Mouse (Mus musculus): ENCODE measurements at regions not wholly inside any gene's neighbourhood (a gene's known extent, or its start where the extent isn't known, plus 50 kb on each side); places are given as distances from the start of the nearest gene placed in this dataset.

DNA sequence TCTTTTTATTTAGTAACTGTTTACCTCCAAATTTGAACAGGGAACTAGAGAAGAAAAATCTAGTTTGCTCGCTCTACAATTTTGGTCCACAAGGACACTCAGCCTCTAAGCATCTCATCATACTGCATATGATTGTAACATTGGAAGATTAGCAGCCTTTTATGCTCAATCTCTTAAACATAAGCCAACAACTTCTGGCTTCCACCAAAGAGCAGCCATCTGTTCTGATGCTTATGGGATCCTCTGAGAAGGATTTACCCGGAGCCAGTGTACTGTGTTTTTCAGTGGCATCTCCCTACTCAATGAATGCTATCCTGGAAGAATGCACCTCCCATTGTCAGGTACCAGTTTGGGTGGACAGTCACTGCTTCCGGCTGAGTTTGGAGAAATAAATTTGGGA lies 267.0 kb upstream of the Tmem132c start:
- no peak for DNase-seq (ENCODE audit: extremely low read depth)
- TF ChIP-seq ZNF384 (IDR thresholded peaks at IDR 0.05; ENCODE audit: low read depth, low read length) (no peak), ELF1 (IDR thresholded peaks at IDR 0.05; ENCODE audit: low read depth, low read length) (no peak), MAZ (IDR thresholded peaks at IDR 0.05; ENCODE audit: low read depth, low read length) (no peak), MAX (IDR thresholded peaks at IDR 0.05; ENCODE audit: low read length) (no peak), ZMIZ1 (IDR thresholded peaks at IDR 0.05; ENCODE audit: low read depth, low read length) (no peak), NRF1 (IDR thresholded peaks at IDR 0.05; ENCODE audit: low read depth, low read length) (no peak), POLR2AphosphoS2 (IDR thresholded peaks at IDR 0.05; ENCODE audit: low read depth, low read length) (no peak), NELFE (IDR thresholded peaks at IDR 0.05; ENCODE audit: low read depth, low read length) (no peak), CHD2 (IDR thresholded peaks at IDR 0.05; ENCODE audit: low read length) (no peak), KAT2A (IDR thresholded peaks at IDR 0.05; ENCODE audit: insufficient replicate concordance, low read length) (no peak), PAX5 (IDR thresholded peaks at IDR 0.05; ENCODE audit: low read length) (no peak), POLR2A (IDR thresholded peaks at IDR 0.05; ENCODE audit: low read depth, low read length) (no peak), TBP (conservative IDR thresholded peaks at IDR 0.05; ENCODE audit: low read depth, low read length) (no peak), ZC3H11A (IDR thresholded peaks at IDR 0.05; ENCODE audit: low read depth, low read length) (no peak), BHLHE40 (IDR thresholded peaks at IDR 0.05; ENCODE audit: low read depth, low read length) (no peak), TCF12 (IDR thresholded peaks at IDR 0.05; ENCODE audit: low read depth, low read length) (no peak), IRF4 (IDR thresholded peaks at IDR 0.05; ENCODE audit: low read depth, low read length) (no peak), SIN3A (IDR thresholded peaks at IDR 0.05; ENCODE audit: low read length) (no peak)
- no peak overlapping the region for H3K27ac ChIP-seq (ENCODE audit: insufficient read depth, low read depth)
- no peak overlapping the region for H3K9ac ChIP-seq (ENCODE audit: insufficient read depth, low read depth)
- H3K36me3 ChIP-seq (replicated peaks in 1 of 2; ENCODE audit: control insufficient read depth in 1 of 2, insufficient read depth in 1 of 2, low read length in 1 of 2): no peaks in the 10 kb centered on the region
- no peak overlapping the region for H3K4me3 ChIP-seq (replicated peaks in 1 of 3; ENCODE audit: low read depth in 2 of 3, low read length in 2 of 3, poor library complexity in 1 of 3)
- peaks cover 62% of the 10 kb centered on the region for H3K9me3 ChIP-seq (replicated peaks; ENCODE audit: low read length)
- dilution Hi-C loops (cut with MboI; ENCODE audit: extremely low pct_ligation_motif_present, extremely low pct_unique_long_range_greater_than_20kb, low sequenced_read_pairs) (no loop called here), in situ Hi-C loops (cut with MboI; ENCODE audit: low pct_ligation_motif_present, low pct_unique_long_range_greater_than_20kb, low sequenced_read_pairs) (no loop called here)
- H3K79me2 ChIP-seq (replicated peaks; ENCODE audit: control insufficient read depth, extremely low read depth, insufficient read depth, poor library complexity, severe bottlenecking): no peaks in the 10 kb centered on the region
- H3K4me1 ChIP-seq (ENCODE audit: control insufficient read depth in 1 of 2, insufficient read depth in 2 of 2): no peaks in the 10 kb centered on the region
- H3K27me3 ChIP-seq (replicated peaks): no peaks in the 10 kb centered on the region
- H3K4me2 ChIP-seq (ENCODE audit: insufficient read depth, low read depth, poor library complexity, severe bottlenecking): no peak overlapping the region

GRCm38 (mm10) chr5:126995577-126995976 lies 246.0 kb upstream of the Tmem132c start:
- dilution Hi-C loops (cut with MboI; ENCODE audit: extremely low pct_ligation_motif_present, extremely low pct_unique_long_range_greater_than_20kb, low sequenced_read_pairs) (no loop called here), in situ Hi-C loops (cut with MboI; ENCODE audit: low pct_ligation_motif_present, low pct_unique_long_range_greater_than_20kb, low sequenced_read_pairs) (no loop called here)
- Histone ChIP-seq H3K27me3 (replicated peaks) (no peaks in the 10 kb centered on the region), H3K79me2 (replicated peaks; ENCODE audit: control insufficient read depth, extremely low read depth, insufficient read depth, poor library complexity, severe bottlenecking) (no peaks in the 10 kb centered on the region), H3K36me3 (replicated peaks in 1 of 2; ENCODE audit: control insufficient read depth in 1 of 2, insufficient read depth in 1 of 2, low read length in 1 of 2) (no peaks in the 10 kb centered on the region), H3K27ac (ENCODE audit: insufficient read depth, low read depth) (no peak overlapping the region), H3K9ac (ENCODE audit: insufficient read depth, low read depth) (no peak overlapping the region), H3K4me1 (ENCODE audit: control insufficient read depth in 1 of 2, insufficient read depth in 2 of 2) (no peaks in the 10 kb centered on the region), H3K9me3 (replicated peaks; ENCODE audit: low read length) (peaks cover 66% of the 10 kb centered on the region), H3K4me2 (ENCODE audit: insufficient read depth, low read depth, poor library complexity, severe bottlenecking) (no peak overlapping the region), H3K4me3 (replicated peaks in 1 of 3; ENCODE audit: low read depth in 2 of 3, low read length in 2 of 3, poor library complexity in 1 of 3) (no peak overlapping the region)
- no peak for TF ChIP-seq KAT2A (IDR thresholded peaks at IDR 0.05; ENCODE audit: insufficient replicate concordance, low read length)
- TF ChIP-seq JUN (IDR thresholded peaks at IDR 0.05; ENCODE audit: insufficient read depth, low read depth, low read length): no peak
- TF ChIP-seq MAFK (IDR thresholded peaks at IDR 0.05; ENCODE audit: insufficient replicate concordance, low read length): no peak
- TF ChIP-seq RCOR1 (conservative IDR thresholded peaks at IDR 0.05; ENCODE audit: low read depth, low read length): no peak
- no peak for TF ChIP-seq GABPA (IDR thresholded peaks at IDR 0.05; ENCODE audit: insufficient replicate concordance, low read depth, low read length)
- no peak for TF ChIP-seq CHD1 (IDR thresholded peaks at IDR 0.05; ENCODE audit: low read depth, low read length)
- no peak for TF ChIP-seq E2F4 (IDR thresholded peaks at IDR 0.05; ENCODE audit: insufficient replicate concordance, low read depth, low read length)
- no peak for TF ChIP-seq ZC3H11A (IDR thresholded peaks at IDR 0.05; ENCODE audit: low read depth, low read length)
- TF ChIP-seq POLR2AphosphoS2 (IDR thresholded peaks at IDR 0.05; ENCODE audit: low read depth, low read length): no peak
- TF ChIP-seq NRF1 (IDR thresholded peaks at IDR 0.05; ENCODE audit: low read depth, low read length): no peak
- no peak for TF ChIP-seq MAX (IDR thresholded peaks at IDR 0.05; ENCODE audit: low read length)
- no peak for TF ChIP-seq SMC3 (IDR thresholded peaks at IDR 0.05; ENCODE audit: low read depth, low read length)
- DNase-seq (ENCODE audit: extremely low read depth): no peak

Data from CH12.LX (cell line).